Mouse (Mus musculus) heart, adult 2 months (tissue): ENCODE results near the gene Dnah9. TPM values are rescaled to one million over a fixed set of nuclear protein-coding genes. Genes with fewer than 3 reads are reported as not detected.

Experiments
- DNase-seq, 2 experiments: peaks; one replicate each; pipeline ENCODE4 v3.0.0; 2021
- H3K27ac ChIP-seq: fragments of 200-600 bp; 2 replicates; pipeline ENCODE4 v1.8.1; 2022
- H3K27me3 ChIP-seq: fragments of 200-500 bp; 2 replicates; pipeline ENCODE4 v1.6.1; 2012; ENCODE audit warnings: mild to moderate bottlenecking, low read length, inconsistent platforms, mixed read lengths; ENCODE audit not compliant: control insufficient read depth, insufficient read depth
- H3K36me3 ChIP-seq: fragments of 200-500 bp; 2 replicates; pipeline ENCODE4 v1.6.1; 2012; ENCODE audit warnings: low read length, inconsistent platforms; ENCODE audit not compliant: control insufficient read depth, insufficient read depth
- H3K4me1 ChIP-seq: fragments of 200-500 bp; 2 replicates; pipeline ENCODE4 v1.6.1; 2011; ENCODE audit warnings: low read length; ENCODE audit not compliant: control insufficient read depth, insufficient read depth
- H3K4me3 ChIP-seq: fragments of 200-600 bp; 2 replicates; pipeline ENCODE4 v1.8.1; 2022
- H3K79me2 ChIP-seq: fragments of 200-500 bp; replicated peaks from 2 replicates; pipeline ENCODE4 v1.6.1; 2012; ENCODE audit warnings: mild to moderate bottlenecking, inconsistent platforms, low read length, moderate library complexity, mixed read lengths; ENCODE audit not compliant: control insufficient read depth, insufficient read depth
- H3K9ac ChIP-seq: fragments of 200-500 bp; 2 replicates; pipeline ENCODE4 v1.6.1; 2012; ENCODE audit warnings: low read depth, mild to moderate bottlenecking, control low read depth, inconsistent platforms, low read length, mixed read lengths
- CTCF ChIP-seq: fragments of 200-600 bp; IDR thresholded peaks from 2 replicates; pipeline ENCODE4 v1.8.1; 2022; ENCODE audit warnings: antibody characterized with exemption, mild to moderate bottlenecking, moderate library complexity
- EP300 ChIP-seq: fragments of 200-500 bp; IDR thresholded peaks from 2 replicates; pipeline ENCODE4 v1.6.1; 2011; ENCODE audit warnings: low read depth, low read length, control low read depth; ENCODE audit not compliant: insufficient read depth
- POLR2A ChIP-seq: fragments of 200-500 bp; IDR thresholded peaks from 2 replicates; pipeline ENCODE4 v1.6.1; 2011; ENCODE audit warnings: mild to moderate bottlenecking, low read depth, low read length, control low read depth; ENCODE audit not compliant: insufficient read depth
- WGBS: fragments of 180-500 bp; shearing (Covaris S2); methylation state at CpG from one replicate; pipeline ENCODE4 v1.1.7; 2018; 5-methylcytosine and 5-hydroxymethylcytosine counted together
- intact Hi-C: fragments of 180-260 bp; cut with DNase I; formaldehyde crosslinking; loops from one replicate; pipeline ENCODE4 v1.15.1; 2025
- polyA plus RNA-seq: library from polyadenylated mRNA; depleted of rRNA; stranded (reverse); fragments of >200 nt; gene quantifications from 2 replicates; pipeline ENCODE4 v1.2.3, GENCODE M21; 2012
- total RNA-seq, 2 experiments: library from RNA; stranded (reverse); gene quantifications; 2 replicates each; pipeline ENCODE4 v1.2.3; 2021

The Dnah9 gene
- total and polyA plus RNA-seq, 3 experiments = 0.51 TPM; not detected in 2

DNA sequence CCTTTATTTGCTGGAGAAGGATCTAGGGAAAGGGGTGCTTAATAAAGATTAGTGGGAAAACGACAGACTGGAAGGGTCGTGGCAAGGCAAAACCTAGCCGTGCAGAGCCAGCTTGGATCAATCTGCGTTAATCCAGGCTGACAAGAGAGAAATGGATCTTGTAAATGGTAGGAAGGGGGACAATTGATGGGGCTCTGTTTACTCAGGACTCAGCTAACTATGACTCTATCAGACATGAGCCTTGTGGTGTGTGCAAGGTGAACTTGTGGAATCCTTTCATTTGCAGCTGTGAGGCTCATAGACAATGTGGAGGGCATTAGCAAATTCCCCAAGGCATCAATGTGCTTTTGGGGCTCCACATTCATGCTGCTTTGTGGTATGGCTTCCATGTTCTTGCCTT lies 306.9 kb downstream of the Dnah9 start:
- intact Hi-C loops = no loop called here
- Histone ChIP-seq H3K27ac (no peak overlapping the region), H3K36me3 (no peaks in the 10 kb centered on the region), H3K79me2 (no peaks in the 10 kb centered on the region), H3K27me3 (no peaks in the 10 kb centered on the region), H3K4me1 (no peaks in the 10 kb centered on the region), H3K4me3 (no peak overlapping the region), H3K9ac (no peak overlapping the region)
- DNase-seq = no peak
- 67% methylated on average over 4 of the region's 4 CpGs for WGBS
- TF ChIP-seq CTCF = no peak
- no peak for TF ChIP-seq EP300
- TF ChIP-seq POLR2A = no peak

DNA sequence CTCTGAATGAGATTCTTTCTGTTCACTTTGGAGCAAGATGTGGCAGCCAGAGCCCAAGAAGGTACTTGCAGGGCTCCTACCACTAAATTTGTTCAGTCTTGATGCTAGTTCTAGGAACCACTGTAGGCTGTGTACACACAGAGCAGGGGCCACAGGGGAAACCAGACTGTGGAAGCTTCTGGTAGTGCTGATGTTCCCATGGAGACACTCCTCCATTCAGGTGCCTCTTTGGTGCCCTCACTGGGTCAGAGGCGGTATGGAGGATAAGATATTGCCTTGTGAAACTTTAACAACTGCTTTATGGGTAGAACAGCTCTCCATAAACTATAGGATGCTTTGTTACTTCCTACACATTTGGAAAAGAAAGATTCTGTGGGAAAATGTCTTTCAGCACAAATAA lies 316.3 kb downstream of the Dnah9 start:
- TF ChIP-seq CTCF (peak; percentile 39), EP300 (no peak)
- Histone ChIP-seq H3K27me3 (no peaks in the 10 kb centered on the region), H3K79me2 (no peaks in the 10 kb centered on the region), H3K4me1 (no peaks in the 10 kb centered on the region), H3K9ac (no peak overlapping the region), H3K36me3 (no peaks in the 10 kb centered on the region), H3K4me3 (no peak overlapping the region), H3K27ac (no peak overlapping the region)
- intact Hi-C loops = no loop called here
- no peak for DNase-seq
- WGBS = 16% methylated on average over 1 of the region's 1 CpGs

- TF ChIP-seq POLR2A (no peak), EP300 (no peak), CTCF (no peak)
- Histone ChIP-seq H3K4me3 (no peak overlapping the region), H3K9ac (no peak overlapping the region), H3K36me3 (no peaks in the 10 kb centered on the region), H3K79me2 (no peaks in the 10 kb centered on the region), H3K4me1 (no peaks in the 10 kb centered on the region), H3K27ac (no peak overlapping the region), H3K27me3 (no peaks in the 10 kb centered on the region)
- intact Hi-C loops = no loop called here
- WGBS = 46% methylated on average over 5 of the region's 5 CpGs
- DNase-seq = no peak
Observed at GRCm38 (mm10) chr11:65846446-65846845, 321.9 kb downstream of the Dnah9 start.

DNA sequence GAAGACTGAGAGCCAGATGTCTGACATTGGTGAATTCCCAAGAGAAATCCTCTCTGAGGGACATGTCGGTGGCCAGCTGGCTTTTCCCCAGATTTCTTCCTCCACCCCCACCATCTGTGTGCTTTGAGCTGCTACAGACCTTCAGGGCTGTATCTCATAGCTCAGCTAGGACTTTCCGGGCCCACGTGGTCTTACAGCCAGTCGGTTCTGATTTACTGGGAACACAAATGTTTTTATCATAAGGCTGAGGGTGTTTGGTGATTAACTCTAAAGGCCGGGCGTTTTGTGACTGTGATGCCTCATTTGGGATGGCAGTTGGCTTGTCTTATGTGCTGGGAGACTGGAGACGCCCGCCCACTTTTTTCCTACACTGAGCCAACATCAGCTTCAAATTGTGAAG lies 329.4 kb downstream of the Dnah9 start:
- TF ChIP-seq CTCF (no peak), EP300 (no peak), POLR2A (no peak)
- no peaks in the 10 kb centered on the region for H3K79me2 ChIP-seq
- intact Hi-C loops = no loop called here
- H3K4me1 ChIP-seq = no peaks in the 10 kb centered on the region
- no peak overlapping the region for H3K4me3 ChIP-seq
- no peaks in the 10 kb centered on the region for H3K36me3 ChIP-seq
- peak in 1 of 2 experiments; percentile 7 for DNase-seq
- WGBS = 45% methylated on average over 8 of the region's 8 CpGs
- no peak overlapping the region for H3K9ac ChIP-seq
- H3K27ac ChIP-seq = no peak overlapping the region
- no peaks in the 10 kb centered on the region for H3K27me3 ChIP-seq

- Histone ChIP-seq H3K4me1 (no peaks in the 10 kb centered on the region), H3K36me3 (no peaks in the 10 kb centered on the region), H3K9ac (no peak overlapping the region), H3K27ac (no peak overlapping the region), H3K79me2 (no peaks in the 10 kb centered on the region), H3K4me3 (no peak overlapping the region), H3K27me3 (no peaks in the 10 kb centered on the region)
- intact Hi-C loops = loop anchor here (10.0 kb wide), 1 partner anchor 280 kb away; no protein-coding TSS in a partner anchor
- WGBS = 88% methylated on average over 3 of the region's 3 CpGs
- no peak for DNase-seq
- no peak for TF ChIP-seq EP300
- no peak for TF ChIP-seq POLR2A
- TF ChIP-seq CTCF = no peak
Observed at GRCm38 (mm10) chr11:65824556-65824955, 343.8 kb downstream of the Dnah9 start.

- intact Hi-C loops = loop anchor here (10.0 kb wide), 1 partner anchor 284 kb away; no protein-coding TSS in a partner anchor
- no peaks in the 10 kb centered on the region for H3K27me3 ChIP-seq
- H3K9ac ChIP-seq = no peak overlapping the region
- 20% methylated on average over 7 of the region's 7 CpGs for WGBS
- no peak overlapping the region for H3K4me3 ChIP-seq
- no peak overlapping the region for H3K27ac ChIP-seq
- no peaks in the 10 kb centered on the region for H3K79me2 ChIP-seq
- TF ChIP-seq POLR2A (no peak), CTCF (peak; percentile 83), EP300 (peak; percentile 59; the same call in 1 of the 2 replicates)
- no peaks in the 10 kb centered on the region for H3K4me1 ChIP-seq
- peak; percentile 44 to 65 for DNase-seq
- no peaks in the 10 kb centered on the region for H3K36me3 ChIP-seq
Observed at GRCm38 (mm10) chr11:65820877-65821276, 347.5 kb downstream of the Dnah9 start.
